Mouse (Mus musculus) urinary bladder, postnatal 4 days (tissue): ENCODE results near the gene Kif6.

ENCODE experiments used
- DNase-seq, 2 experiments: peaks; one replicate each; pipeline ENCODE4 v3.0.0; 2021 to 2022; ENCODE audit warnings: low spot score in 2 of 2

The Kif6 gene

GRCm38 (mm10) chr17:49737217-49737774, 122.4 kb downstream of the Kif6 start:
- DNase-seq: peak in 1 of 2 experiments; percentile 33

GRCm38 (mm10) chr17:49738351-49738750, 123.4 kb downstream of the Kif6 start:
- peak; percentile 33 to 58 for DNase-seq

GRCm38 (mm10) chr17:49739896-49740679, 125.2 kb downstream of the Kif6 start:
- DNase-seq: peak in 1 of 2 experiments; percentile 38

- DNase-seq: peak in 1 of 2 experiments; percentile 57
Measured at GRCm38 (mm10) chr17:49741172-49741571, 126.2 kb downstream of the Kif6 start.

GRCm38 (mm10) chr17:49741927-49742326, 127.0 kb downstream of the Kif6 start:
- DNase-seq: peak in 1 of 2 experiments; percentile 19

- DNase-seq: peak in 1 of 2 experiments; percentile 38
Measured at GRCm38 (mm10) chr17:49743580-49744463, 128.9 kb downstream of the Kif6 start.

GRCm38 (mm10) chr17:49750889-49751324, 136.0 kb downstream of the Kif6 start:
- peak in 1 of 2 experiments; percentile 32 for DNase-seq

GRCm38 (mm10) chr17:49753874-49754273, 138.9 kb downstream of the Kif6 start:
- DNase-seq: no peak

GRCm38 (mm10) chr17:49756862-49757261, 141.9 kb downstream of the Kif6 start:
- DNase-seq: peak; percentile 52 to 68

GRCm38 (mm10) chr17:49759047-49759446, 144.1 kb downstream of the Kif6 start:
- DNase-seq: no peak

GRCm38 (mm10) chr17:49761260-49761659, 146.3 kb downstream of the Kif6 start:
- DNase-seq: no peak

- DNase-seq: no peak
Measured at GRCm38 (mm10) chr17:49761838-49762237, 146.9 kb downstream of the Kif6 start.

- DNase-seq: no peak
Measured at GRCm38 (mm10) chr17:49764963-49765362, 150.0 kb downstream of the Kif6 start.

GRCm38 (mm10) chr17:49767717-49768370, 152.9 kb downstream of the Kif6 start:
- no peak for DNase-seq

GRCm38 (mm10) chr17:49771703-49772315, 156.9 kb downstream of the Kif6 start:
- no peak for DNase-seq

GRCm38 (mm10) chr17:49777115-49777839, 162.3 kb downstream of the Kif6 start:
- DNase-seq: no peak

- DNase-seq: no peak
Measured at GRCm38 (mm10) chr17:49779066-49779465, 164.1 kb downstream of the Kif6 start.

- DNase-seq: no peak
Measured at GRCm38 (mm10) chr17:49779576-49779975, 164.6 kb downstream of the Kif6 start.

- DNase-seq: no peak
Measured at GRCm38 (mm10) chr17:49785851-49786250, 170.9 kb downstream of the Kif6 start.

- no peak for DNase-seq
Measured at GRCm38 (mm10) chr17:49787351-49787750, 172.4 kb downstream of the Kif6 start.
